ENCODE assay signal across 9 mouse cellular contexts in genomic region chr1:182111386-182112317, GRCm38 (mm10). TPM values are rescaled to one million over a fixed set of nuclear protein-coding genes. Genes with fewer than 3 reads are reported as not detected.
A peak's percentile ranks its signal among the peaks of the same experiment; 100 is the strongest.
DNase-seq lines count a peak whose midpoint lies in the region; ATAC-seq and TF ChIP-seq lines count a peak whose summit lies in the region.
"Had no signal": no experiment of that assay in that cellular context is flagged by ENCODE, and none has a peak within 500 bp of the region (broad histone marks: within the 10 kb centered on the region; RNA-seq: fewer than 3 reads in every experiment).

No protein-coding gene starts in this region.

- H3K27me3 ChIP-seq in lung, postnatal 0 days (replicated peaks; ENCODE audit: insufficient read depth, low read length) = 0 out of 2 replicates have a peak, but pooled peaks cover 7% of the 10 kb centered on the region
- no peaks in the 10 kb centered on the region for H3K27me3 ChIP-seq in forebrain, embryonic 16.5 days (replicated peaks; ENCODE audit: control insufficient read depth, insufficient read depth, low read length)
- H3K27me3 ChIP-seq in limb, embryonic 13.5 days = peaks cover 7% of the 10 kb centered on the region; the same call in 1 of the 2 replicates
- no peaks in the 10 kb centered on the region for H3K27me3 ChIP-seq in midbrain, embryonic 15.5 days (replicated peaks)

- no peak overlapping the region for H3K4me3 ChIP-seq in lung, postnatal 0 days (ENCODE audit: low read depth, low read length)
- no peak overlapping the region for H3K4me3 ChIP-seq in forebrain, embryonic 16.5 days (replicated peaks; ENCODE audit: low read length)
- no peak overlapping the region for H3K4me3 ChIP-seq in limb, embryonic 13.5 days
- no peak overlapping the region for H3K4me3 ChIP-seq in midbrain, embryonic 15.5 days

- peak; percentile 37; the same call in 1 of the 2 replicates for ATAC-seq in cerebellum, adult (ENCODE audit: insufficient number of reproducible peaks, low FRiP score, low TSS enrichment)
- peak; percentile 2; the same call in 1 of the 2 replicates for ATAC-seq in lung, postnatal 0 days
- 0 out of 2 replicates have a peak, but pooled peaks have one; percentile 34 for ATAC-seq in forebrain, embryonic 16.5 days
- no peak for ATAC-seq in limb, embryonic 13.5 days (ENCODE audit: low FRiP score, low read depth)
- ATAC-seq in midbrain, embryonic 15.5 days (replicated peaks) = no peak

- no peak for TF ChIP-seq CTCF in lung, postnatal 0 days (IDR thresholded peaks at IDR 0.05)

- 59% methylated on average over 14 of the region's 14 CpGs for WGBS in lung, postnatal 0 days
- WGBS in forebrain, embryonic 16.5 days = 56% methylated on average over 14 of the region's 14 CpGs
- WGBS in limb, embryonic 13.5 days = 57% methylated on average over 14 of the region's 14 CpGs
- 72% methylated on average over 14 of the region's 14 CpGs for WGBS in midbrain, embryonic 15.5 days

- no peaks in the 10 kb centered on the region for H3K9me3 ChIP-seq in lung, postnatal 0 days (ENCODE audit: low read length)
- no peaks in the 10 kb centered on the region for H3K9me3 ChIP-seq in forebrain, embryonic 16.5 days (ENCODE audit: control insufficient read depth, low read length)
- H3K9me3 ChIP-seq in limb, embryonic 13.5 days = no peaks in the 10 kb centered on the region
- no peaks in the 10 kb centered on the region for H3K9me3 ChIP-seq in midbrain, embryonic 15.5 days

- no peak for TF ChIP-seq EP300 in lung, postnatal 0 days (IDR thresholded peaks at IDR 0.05)

- peaks cover 8% of the 10 kb centered on the region; the same call in 1 of the 2 replicates for H3K4me1 ChIP-seq in lung, postnatal 0 days (ENCODE audit: insufficient read depth, low read depth, low read length)
- H3K4me1 ChIP-seq in forebrain, embryonic 16.5 days (replicated peaks; ENCODE audit: control insufficient read depth, insufficient read depth, low read length) = peaks cover 15% of the 10 kb centered on the region
- H3K4me1 ChIP-seq in limb, embryonic 13.5 days = peaks cover 70% of the 10 kb centered on the region
- H3K4me1 ChIP-seq in midbrain, embryonic 15.5 days = peaks cover 8% of the 10 kb centered on the region

- no peaks in the 10 kb centered on the region for H3K36me3 ChIP-seq in lung, postnatal 0 days (ENCODE audit: insufficient read depth, low read length)
- no peaks in the 10 kb centered on the region for H3K36me3 ChIP-seq in forebrain, embryonic 16.5 days (ENCODE audit: control insufficient read depth, insufficient read depth)
- H3K36me3 ChIP-seq in limb, embryonic 13.5 days = no peaks in the 10 kb centered on the region
- H3K36me3 ChIP-seq in midbrain, embryonic 15.5 days (replicated peaks) = no peaks in the 10 kb centered on the region

- no peak overlapping the region for H3K9ac ChIP-seq in lung, postnatal 0 days (replicated peaks; ENCODE audit: low read depth)
- no peak overlapping the region for H3K9ac ChIP-seq in forebrain, embryonic 16.5 days (replicated peaks; ENCODE audit: low read depth, low read length)
- no peak overlapping the region for H3K9ac ChIP-seq in limb, embryonic 13.5 days
- no peak overlapping the region for H3K9ac ChIP-seq in midbrain, embryonic 15.5 days

- no peak for DNase-seq in cerebellum, postnatal 4 days (ENCODE audit: low spot score in 2 of 2)
- peak; percentile 34 for DNase-seq in lung, postnatal 0 days (ENCODE audit: low spot score)
- no peak for DNase-seq in lung, postnatal 10 days
- no peak for DNase-seq in spleen, postnatal 36 days (ENCODE audit: low spot score in 2 of 2)
- DNase-seq: B cell, adult 2 months had no signal

- no peak overlapping the region for H3K4me2 ChIP-seq in lung, postnatal 0 days (replicated peaks; ENCODE audit: low read depth, low read length)
- H3K4me2 ChIP-seq in forebrain, embryonic 16.5 days (ENCODE audit: low read length) = no peak overlapping the region
- H3K4me2 ChIP-seq in limb, embryonic 13.5 days (replicated peaks) = 0 out of 2 replicates have a peak overlapping the region, but pooled peaks have one; percentile 1
- no peak overlapping the region for H3K4me2 ChIP-seq in midbrain, embryonic 15.5 days

- no peak overlapping the region for H3K27ac ChIP-seq in lung, postnatal 0 days (ENCODE audit: low read length)
- H3K27ac ChIP-seq in forebrain, embryonic 16.5 days (ENCODE audit: low read length) = no peak overlapping the region
- no peak overlapping the region for H3K27ac ChIP-seq in limb, embryonic 13.5 days
- no peak overlapping the region for H3K27ac ChIP-seq in midbrain, embryonic 15.5 days

RNA-seq across cellular contexts. Expression of gene Srp9, which starts 12.9 kb away (rescaled TPM):
- polyA plus RNA-seq in lung, postnatal 0 days (2015; fragmentation: Nextera tagmentation; extraction: Ambion mirVana) = 146 and 148 TPM in 2 replicates
- polyA plus RNA-seq in forebrain, embryonic 16.5 days (2015; fragmentation: Nextera tagmentation; extraction: Ambion mirVana) = 125 and 126 TPM in 2 replicates
- 165 and 173 TPM in 2 replicates for polyA plus RNA-seq in limb, embryonic 13.5 days (2015; fragmentation: Nextera tagmentation; extraction: Ambion mirVana)
- polyA plus RNA-seq in midbrain, embryonic 15.5 days (2015; fragmentation: Nextera tagmentation; extraction: Ambion mirVana) = 125 and 128 TPM in 2 replicates

RNA-seq across cellular contexts. Expression of gene Vmn1r1, which starts 52.6 kb away (rescaled TPM):
- not detected in 2 replicates for polyA plus RNA-seq in lung, postnatal 0 days (2015; fragmentation: Nextera tagmentation; extraction: Ambion mirVana)
- not detected in 2 replicates for polyA plus RNA-seq in forebrain, embryonic 16.5 days (2015; fragmentation: Nextera tagmentation; extraction: Ambion mirVana)
- polyA plus RNA-seq in limb, embryonic 13.5 days (2015; fragmentation: Nextera tagmentation; extraction: Ambion mirVana) = not detected in 2 replicates
- not detected in 2 replicates for polyA plus RNA-seq in midbrain, embryonic 15.5 days (2015; fragmentation: Nextera tagmentation; extraction: Ambion mirVana)

Comparison
In these comparisons a context has a peak if more than half of its experiments do, and no peak if none do; other contexts are left out.
1. ATAC-seq: peak in cerebellum, adult (single experiment), lung, postnatal 0 days (single experiment) and forebrain, embryonic 16.5 days (single experiment); none in limb, embryonic 13.5 days (single experiment) and midbrain, embryonic 15.5 days (single experiment).